Mouse (Mus musculus) natural killer cell, adult 2 months (primary cell): ENCODE data around the gene Actbl2.

Experiments
- DNase-seq, 2 experiments: peaks; one replicate each; pipeline ENCODE4 v3.0.0; 2022; ENCODE audit warnings: low spot score in 2 of 2

Gene Actbl2

DNA sequence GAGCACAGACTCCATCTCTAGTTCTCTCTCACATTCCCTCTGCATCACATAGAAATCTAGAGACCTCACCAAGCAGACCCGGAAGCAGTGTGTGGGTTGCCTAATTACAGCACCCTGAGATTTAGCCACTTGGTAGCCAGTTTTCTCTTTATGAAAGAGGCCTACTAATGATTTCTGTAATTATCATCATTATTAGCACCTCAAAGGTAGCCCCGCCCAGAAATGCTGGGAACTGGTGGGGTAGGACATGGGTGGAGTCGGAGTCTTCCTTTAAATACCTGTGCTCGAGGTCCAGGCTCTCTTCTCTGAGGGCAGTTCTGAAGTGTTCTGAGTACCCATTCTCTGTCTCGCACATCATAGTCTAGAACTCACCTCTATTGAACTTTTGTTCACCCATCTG lies at the start of gene Actbl2:
Actbl2 (plus strand) TSS at position 301 of the 400 bp plus-strand sequence.
- no peak for DNase-seq

DNA sequence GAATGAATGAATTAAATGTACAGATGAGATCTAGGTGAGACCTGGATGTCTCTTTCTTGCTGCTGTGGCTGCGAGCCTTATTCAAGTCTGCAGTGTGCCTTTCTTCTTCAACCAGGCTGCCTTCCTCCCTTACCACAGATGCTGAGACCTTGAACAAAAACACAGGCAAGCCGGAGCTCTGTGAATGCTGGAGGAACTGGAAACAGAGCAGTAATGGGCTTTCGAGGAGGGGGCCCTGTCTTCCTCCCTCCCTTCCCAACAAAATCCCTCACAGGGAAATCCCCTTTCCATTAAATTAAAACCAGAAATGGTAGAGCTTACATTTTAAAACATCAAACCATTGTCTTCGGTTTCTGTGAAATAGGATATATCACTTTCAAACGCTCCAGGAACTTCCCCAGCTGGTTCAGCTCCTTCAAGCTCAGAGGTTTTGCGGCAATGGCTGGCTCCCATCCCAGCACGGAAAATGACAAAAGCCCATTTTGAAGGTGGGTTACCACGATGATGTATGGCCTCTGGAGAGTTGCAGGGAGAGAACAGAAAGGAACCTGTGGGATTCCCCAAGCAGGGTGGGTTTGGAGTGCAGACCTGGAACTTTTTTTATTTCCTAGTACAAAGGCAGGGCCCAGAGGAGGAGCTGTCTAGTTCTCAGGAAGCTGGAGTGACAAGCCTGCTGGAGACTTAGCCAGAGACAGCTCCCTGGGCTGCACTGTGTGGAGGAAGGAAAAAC lies 44.0 kb upstream of the Actbl2 start:
- no peak for DNase-seq

DNA sequence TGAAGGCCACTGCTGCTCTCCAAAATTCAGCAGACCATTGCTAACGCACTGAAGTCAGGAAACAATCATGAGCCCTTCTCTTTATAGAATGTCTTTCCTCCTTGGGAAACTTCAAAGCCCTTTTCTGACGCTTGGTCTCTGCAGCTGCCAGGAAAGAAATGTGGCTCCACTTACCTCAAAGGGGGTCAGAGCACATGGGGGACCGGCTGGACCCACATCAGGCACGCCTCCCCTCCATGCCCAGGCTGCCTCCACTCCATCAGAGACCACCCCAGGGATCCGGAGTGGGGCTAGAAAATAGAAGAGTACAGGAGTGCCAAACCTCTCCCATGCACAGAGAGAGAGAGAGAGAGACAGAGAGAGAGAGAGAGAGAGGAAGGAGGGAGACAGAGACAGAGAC lies 26.0 kb upstream of the Actbl2 start:
- no peak for DNase-seq

DNA sequence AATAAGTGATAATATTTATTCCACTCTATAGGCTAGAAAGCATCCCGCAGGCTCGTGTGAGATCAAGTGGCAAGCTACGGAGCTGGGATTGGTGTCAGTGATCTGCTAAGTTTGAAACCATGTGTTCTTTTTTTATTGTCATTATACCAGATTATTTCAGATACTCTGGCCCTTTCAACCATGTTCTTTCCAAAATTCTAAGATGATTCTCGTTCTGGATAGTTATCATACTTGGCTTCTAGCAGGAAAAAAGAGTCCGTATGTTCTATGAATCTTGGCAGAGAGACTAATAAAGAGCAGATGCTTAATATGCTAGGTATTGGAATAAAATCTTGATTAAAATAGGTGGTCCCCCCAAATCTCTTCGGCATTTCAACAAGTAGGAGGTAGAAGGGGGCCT lies 25.3 kb upstream of the Actbl2 start:
- DNase-seq = no peak

DNA sequence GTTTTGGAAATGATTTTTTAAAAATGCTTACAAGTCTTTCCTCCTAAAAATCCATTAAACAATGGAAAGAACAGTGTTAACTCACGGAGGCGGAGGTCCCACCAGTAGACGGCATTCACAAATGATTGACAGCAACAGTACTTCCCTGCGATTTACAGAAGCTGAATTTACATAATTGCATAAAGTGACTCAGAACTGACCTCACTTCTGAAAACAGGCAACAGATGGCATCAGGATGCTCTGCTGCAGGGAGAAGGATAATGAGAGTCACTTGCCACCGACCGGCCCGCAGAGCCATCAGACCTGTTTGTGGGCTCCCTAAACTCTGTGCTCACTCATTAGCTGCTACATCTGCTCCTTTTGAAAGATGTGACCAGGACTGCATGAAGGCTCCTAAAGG lies 22.4 kb upstream of the Actbl2 start:
- DNase-seq = no peak

DNA sequence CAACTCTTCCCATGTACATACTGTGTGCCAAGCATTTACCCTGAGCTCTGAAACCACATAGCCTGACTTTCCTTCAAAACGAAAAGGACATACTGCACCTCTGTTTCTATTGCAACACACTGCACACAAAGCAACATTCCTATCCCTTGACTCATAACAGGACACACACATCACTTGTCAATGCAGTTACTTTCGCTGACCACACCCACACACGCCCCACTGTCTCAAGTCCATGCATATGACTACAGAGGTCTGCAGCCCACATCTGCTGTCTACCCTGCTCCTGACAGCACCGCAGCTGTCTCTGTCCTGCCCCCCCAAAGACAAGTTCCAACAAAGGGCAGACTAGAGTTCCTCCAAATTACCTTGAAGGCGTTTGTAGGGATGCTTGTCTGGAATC lies 21.5 kb upstream of the Actbl2 start:
- DNase-seq = no peak

DNA sequence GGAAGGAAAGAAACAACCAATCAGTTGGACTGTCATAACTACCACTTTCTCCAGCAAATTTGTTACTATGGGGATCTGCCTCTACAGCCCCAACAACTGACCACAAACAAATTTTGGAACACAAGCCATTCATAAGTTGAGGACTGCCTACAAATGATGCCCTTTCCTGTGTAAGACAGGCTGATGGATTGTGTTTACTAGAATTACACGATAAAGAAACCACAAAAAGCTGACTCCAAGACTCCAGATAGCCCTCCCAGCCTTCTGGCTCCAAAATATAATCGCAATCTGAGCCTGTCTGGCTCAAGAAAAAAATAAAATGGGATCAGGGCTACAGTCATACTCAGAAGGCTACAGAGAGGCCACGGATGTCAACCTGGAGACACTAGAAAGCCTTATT lies 20.2 kb upstream of the Actbl2 start:
- no peak for DNase-seq

DNA sequence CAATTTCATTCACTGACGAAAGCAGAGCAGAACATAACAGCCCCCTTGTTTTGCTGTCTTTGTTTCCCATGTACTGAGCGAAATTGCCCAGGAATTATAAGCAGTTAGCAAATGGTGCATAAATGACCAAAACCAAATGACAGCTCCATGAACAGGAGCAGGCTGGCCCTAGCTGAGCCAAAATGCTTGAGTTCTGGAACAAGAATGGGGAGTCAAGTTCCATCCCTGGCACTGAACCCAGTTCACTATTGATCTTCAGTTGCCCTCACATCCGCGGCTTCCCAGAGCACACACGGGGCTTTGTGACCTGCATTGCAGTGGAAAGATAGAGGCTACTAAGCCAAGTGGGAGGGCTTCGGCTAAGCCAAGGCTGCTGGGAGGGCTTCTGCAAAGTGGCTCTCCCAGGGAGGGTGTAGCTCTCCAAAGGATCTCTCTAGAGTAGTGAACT lies 19.1 kb upstream of the Actbl2 start:
- DNase-seq = no peak

DNA sequence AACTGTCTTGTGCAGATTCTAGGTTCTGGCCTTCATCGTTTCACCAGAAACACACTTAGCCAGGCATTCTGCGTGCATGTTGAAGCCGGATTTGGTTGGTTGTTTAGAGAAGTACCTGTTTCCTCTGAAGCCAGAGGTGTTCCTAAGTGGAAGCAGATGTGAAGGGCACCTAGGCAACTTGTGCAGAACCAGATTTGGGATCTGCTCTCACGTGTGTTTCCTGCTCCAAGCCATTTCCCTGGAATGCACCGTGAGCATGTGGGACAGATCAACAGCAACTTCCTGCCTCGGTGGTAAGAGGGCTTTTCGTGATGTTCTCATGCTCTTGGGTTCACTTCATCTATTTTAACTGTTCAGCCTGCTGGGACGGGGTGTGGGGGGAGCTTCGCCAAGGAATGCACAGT lies 18.4 kb upstream of the Actbl2 start:
- no peak for DNase-seq

- DNase-seq = no peak
These were observed 17.5 kb upstream of the Actbl2 start for GRCm38 (mm10) chr13:111237296-111237695.

GRCm38 (mm10) chr13:111237865-111238465 lies 16.8 kb upstream of the Actbl2 start:
- no peak for DNase-seq

DNA sequence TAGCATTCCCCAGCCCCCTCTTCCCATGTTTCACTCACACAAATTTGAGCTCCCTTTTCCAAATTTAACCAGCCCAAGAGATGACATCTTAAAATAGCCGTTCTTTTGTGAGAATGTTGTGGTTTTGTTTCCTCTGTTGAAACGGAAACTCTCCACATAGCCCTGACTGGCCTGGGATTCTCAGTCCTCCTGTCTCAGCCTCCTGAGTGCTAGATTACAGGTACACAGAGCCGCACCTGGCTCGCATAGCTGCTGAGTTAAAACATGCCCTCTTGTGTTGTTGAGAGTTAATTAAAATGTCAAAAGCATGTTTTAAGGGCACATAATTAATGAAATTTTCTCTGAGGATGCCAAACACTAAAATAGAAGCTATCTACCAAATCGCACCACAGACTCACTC lies 3.7 kb upstream of the Actbl2 start:
- no peak for DNase-seq

DNA sequence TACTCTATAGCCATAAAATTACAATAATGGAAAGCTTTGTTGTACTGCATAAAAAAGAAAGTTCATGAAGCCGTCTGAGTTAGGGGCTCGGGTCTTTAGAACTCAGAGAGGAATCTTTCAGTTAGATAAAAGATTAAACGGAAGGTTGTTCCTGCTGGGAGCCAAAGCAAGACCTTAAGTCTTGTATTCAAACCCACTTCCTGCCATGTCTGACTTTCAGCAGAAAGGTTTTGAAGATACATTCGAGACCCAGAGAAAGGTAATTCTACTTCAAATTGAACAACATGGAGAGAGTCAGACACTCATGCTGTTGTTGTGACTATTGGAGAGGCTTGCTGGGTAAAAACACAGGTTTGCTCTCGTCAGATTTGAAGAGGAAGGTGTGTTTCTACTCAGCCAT lies 3.0 kb upstream of the Actbl2 start:
- no peak for DNase-seq

DNA sequence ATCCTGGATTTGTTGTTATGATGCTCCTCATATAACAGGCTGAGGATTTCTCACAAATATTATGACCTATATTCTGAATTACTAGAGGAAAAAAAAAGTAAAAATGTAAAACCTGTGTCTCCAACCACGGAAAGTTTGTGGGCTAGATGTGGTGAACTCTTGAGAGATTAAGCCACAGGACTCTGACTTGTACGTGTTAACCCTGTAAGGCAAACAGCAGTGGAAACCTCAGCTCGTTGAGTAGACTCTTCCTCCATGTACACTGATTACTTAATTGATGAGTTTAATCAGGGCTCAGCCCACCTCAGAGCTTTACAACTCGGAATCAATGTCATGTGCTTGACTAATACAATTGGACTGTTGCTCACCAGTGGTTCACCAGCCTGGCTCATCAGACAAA lies 3.2 kb downstream of the Actbl2 start:
- DNase-seq = no peak

DNA sequence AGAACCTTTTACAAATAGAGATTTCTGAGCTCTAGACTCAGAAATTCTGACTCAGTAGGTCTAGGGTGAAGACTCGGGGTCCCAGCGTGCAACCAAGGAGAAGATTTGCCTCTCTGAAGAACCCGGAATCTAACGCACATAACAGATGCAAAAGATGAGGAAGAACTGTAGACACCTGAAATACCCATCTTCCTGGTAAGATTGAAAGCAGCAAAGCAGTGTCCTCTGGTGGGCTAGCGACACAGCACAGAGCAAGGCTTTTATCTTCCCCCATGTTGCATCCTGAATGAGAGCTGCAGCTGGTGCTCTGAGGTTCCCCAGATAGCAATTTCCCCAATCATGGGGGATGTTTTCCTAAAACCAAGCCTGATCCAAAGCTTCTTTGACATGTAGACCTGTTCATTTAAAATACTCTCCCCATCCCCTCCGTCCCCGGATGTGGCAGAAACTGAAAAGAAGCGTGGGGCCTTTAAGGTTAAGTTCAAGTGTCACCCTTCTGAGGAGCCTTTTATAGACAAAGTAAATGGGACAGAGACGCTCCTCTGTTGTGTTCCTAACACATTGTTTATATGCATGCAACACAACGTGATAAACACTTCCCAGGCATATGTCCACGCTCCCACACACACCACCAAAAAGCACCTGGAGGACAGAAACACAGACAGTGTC lies 3.7 kb downstream of the Actbl2 start:
- no peak for DNase-seq

- DNase-seq = no peak
These were observed 4.3 kb downstream of the Actbl2 start for GRCm38 (mm10) chr13:111259093-111259491.

- DNase-seq = no peak
These were observed 4.9 kb downstream of the Actbl2 start for GRCm38 (mm10) chr13:111259711-111260110.

GRCm38 (mm10) chr13:111263186-111263585 lies 8.4 kb downstream of the Actbl2 start:
- no peak for DNase-seq

GRCm38 (mm10) chr13:111263758-111264157 lies 8.9 kb downstream of the Actbl2 start:
- no peak for DNase-seq

DNA sequence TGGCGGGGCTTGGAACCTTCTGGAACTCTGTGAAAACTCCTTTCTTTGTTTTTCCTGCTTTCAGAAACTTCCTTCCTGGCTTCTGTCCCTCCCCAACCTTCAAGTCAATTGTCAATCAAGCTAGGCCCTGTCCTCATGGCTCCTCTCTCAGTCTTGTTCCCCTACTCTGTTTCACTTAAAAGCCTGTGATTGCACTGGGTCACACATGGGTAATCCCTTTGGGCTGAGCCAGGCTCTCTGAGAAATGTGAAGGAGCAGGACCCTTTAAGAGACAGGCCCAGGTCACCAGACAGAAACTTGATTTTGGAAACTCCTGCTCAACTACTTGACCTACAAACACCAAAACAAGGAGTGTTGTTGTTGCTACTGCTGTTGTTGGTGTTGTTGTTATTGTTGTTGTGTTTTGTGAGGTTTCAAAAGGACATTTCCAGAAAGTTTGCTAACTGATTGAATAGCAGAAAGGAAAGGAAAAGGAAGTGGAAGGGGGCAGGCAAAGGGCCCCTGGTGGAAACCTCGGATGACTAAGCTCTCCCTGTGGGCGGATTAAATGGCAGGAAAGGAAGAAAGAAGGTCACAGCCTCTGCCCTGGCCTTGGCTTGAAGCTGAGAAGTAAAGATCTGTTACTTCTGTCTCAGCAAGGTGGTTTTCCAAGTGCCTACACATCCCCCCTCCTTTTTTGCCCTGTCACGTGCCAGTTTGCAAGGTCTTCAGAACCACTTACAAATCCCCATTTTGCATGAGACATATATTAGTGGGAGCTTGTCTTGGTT lies 10.6 kb downstream of the Actbl2 start:
- no peak for DNase-seq

DNA sequence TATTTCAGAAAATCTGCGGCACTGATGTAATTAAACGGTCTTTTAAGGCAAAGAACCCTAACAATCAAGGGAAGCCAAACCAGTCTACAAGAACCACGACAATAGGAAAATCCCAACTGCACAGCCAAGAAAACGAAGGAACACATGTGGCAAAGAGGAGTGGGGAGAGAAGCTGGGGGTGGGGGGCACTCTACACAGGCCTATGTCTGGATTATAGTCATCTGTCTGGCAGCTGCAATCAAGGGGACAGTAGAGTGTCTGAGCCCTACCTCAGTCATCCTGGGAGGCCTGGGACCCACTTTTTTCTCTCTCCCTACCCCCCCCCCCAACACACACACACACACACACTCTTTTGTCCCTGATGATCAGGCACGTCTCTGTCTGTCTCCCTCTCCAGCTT lies 12.0 kb downstream of the Actbl2 start:
- DNase-seq = no peak

DNA sequence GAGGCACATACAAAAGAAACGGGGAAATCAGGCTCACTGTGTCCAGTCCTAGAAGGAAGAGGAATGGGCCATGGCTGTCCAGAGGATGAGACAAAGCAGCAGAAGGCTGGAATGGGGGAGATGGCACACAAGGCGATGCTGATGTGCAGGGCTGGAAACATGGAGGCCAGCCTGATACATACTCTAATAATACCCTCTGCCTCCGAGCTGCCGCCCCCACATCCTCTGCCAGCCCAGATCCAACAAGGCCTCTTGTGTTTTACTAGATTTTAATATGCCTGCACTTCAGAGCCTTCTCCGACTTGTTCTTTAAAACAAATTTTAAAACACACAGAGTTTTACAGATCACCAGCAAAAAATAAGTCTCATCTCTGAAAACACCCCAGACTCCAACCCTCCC lies 14.2 kb downstream of the Actbl2 start:
- DNase-seq = no peak
